Mouse (Mus musculus): ENCODE data around the gene Aff1. TPM values are rescaled to one million over a fixed set of nuclear protein-coding genes. Genes with fewer than 3 reads are reported as not detected.

The Aff1 gene
- polyA plus RNA-seq, 1 experiment from 2014 or later, result 6.8 TPM

DNA sequence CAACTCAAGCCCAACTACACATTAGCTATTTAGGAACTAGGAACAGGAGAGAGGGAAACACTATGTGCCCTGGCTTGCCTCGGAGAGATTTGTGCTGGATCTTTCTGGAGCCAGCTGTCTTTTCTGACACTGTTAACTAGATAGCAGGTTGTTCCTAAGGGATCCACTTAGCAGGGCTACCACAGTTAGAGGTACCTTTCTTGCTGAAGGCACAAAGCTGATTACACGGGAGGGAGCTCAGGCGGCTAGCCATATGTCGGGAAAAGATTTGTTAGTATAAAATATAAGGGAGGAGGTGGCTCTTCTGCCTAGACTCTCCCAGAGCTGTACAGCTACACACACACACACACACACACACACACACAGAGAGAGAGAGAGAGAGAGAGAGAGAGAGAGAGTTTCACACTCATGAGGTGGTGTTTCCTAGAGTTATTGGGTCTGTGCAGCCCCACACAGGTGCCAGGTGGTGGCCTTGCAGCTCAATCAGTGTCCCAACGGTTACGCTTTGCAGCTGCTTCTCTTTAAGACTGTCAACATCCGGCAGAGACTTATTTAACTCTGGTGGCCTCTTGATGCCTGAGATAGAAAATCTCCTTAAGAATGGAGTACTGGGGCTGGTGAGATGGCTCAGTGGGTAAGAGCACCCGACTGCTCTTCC is 34.2 kb downstream of the Aff1 start:
- no peaks in the 10 kb centered on the region for H3K4me1 ChIP-seq (replicated peaks; ENCODE audit: control insufficient read depth, insufficient read depth, low read length)
- H3K9me3 ChIP-seq (ENCODE audit: control insufficient read depth), result no peaks in the 10 kb centered on the region
- no peak overlapping the region for H3K9ac ChIP-seq (ENCODE audit: low read depth, low read length)
- no peak overlapping the region for H3K4me2 ChIP-seq (replicated peaks; ENCODE audit: low read depth)
- TF ChIP-seq CTCF (IDR thresholded peaks at IDR 0.05; ENCODE audit: low read depth), result no peak
- H3K27ac ChIP-seq (ENCODE audit: low read depth, low read length), result no peak overlapping the region
- no peak for ATAC-seq
- no peak overlapping the region for H3K4me3 ChIP-seq (ENCODE audit: low read depth, low read length)
- no peaks in the 10 kb centered on the region for H3K27me3 ChIP-seq (replicated peaks; ENCODE audit: control insufficient read depth, insufficient read depth, low read length)
- no peaks in the 10 kb centered on the region for H3K36me3 ChIP-seq (ENCODE audit: control insufficient read depth, insufficient read depth)
- 48% methylated on average over 8 of the region's 8 CpGs for WGBS

DNA sequence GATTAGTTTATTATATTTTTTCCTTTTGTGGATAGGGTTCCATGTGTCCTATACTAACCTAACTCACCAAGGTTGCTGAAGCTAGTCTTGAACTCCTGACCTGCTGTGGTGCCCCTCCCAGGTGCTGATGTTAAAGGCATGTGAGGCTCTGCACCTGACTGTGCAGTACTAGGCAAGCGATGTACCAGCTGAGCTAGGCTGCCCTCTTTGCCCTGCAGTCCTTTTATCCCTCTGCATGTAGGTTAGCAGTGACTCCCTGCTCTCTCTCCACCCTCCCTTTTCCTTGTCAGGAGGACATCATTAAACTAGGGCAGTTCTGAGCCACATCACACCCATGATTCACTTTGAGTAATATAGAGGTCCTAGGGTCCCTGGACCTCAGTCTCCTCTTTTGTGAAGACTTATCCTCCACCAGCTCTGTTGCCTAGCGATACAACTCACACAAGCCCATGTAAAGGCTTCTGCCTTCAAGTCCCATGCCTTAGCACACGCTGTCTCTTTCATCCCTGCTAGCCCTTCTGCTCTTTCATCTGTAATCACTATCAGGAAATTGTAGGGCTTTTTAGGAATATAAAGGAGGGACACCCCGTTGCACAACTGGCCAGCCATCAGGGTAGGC is 35.7 kb downstream of the Aff1 start:
- H3K4me3 ChIP-seq (ENCODE audit: low read depth, low read length), result no peak overlapping the region
- WGBS, result 85% methylated on average over 4 of the region's 4 CpGs
- H3K4me1 ChIP-seq (replicated peaks; ENCODE audit: control insufficient read depth, insufficient read depth, low read length), result no peaks in the 10 kb centered on the region

DNA sequence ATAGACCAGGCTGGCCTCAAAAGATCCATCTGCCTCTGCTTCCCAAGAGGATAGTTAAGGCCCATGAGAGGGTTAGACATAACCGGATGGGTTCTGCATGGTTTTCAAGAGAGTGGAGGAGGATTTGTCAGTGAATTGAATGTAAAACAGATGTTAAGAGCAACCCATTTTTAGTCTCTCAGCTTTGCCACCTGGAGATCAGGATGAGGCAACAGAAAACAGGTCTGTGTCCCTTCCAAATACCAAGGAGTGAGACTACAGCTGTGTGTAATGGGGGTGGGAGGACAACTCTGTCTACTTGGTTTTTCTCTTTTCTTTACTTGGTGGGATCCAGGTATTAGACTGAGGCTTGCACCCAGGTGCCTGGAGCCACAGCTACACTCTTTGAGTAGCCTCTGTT is 37.1 kb downstream of the Aff1 start:
- TF ChIP-seq CTCF (IDR thresholded peaks at IDR 0.05; ENCODE audit: low read depth), result no peak

More for the DNA sequence above, 35.7 kb downstream of the Aff1 start:
- no peaks in the 10 kb centered on the region for H3K27me3 ChIP-seq (replicated peaks; ENCODE audit: control insufficient read depth, insufficient read depth, low read length)
- no peak overlapping the region for H3K27ac ChIP-seq (ENCODE audit: low read depth, low read length)
- TF ChIP-seq CTCF (IDR thresholded peaks at IDR 0.05; ENCODE audit: low read depth), result no peak
- ATAC-seq, result no peak
- H3K36me3 ChIP-seq (ENCODE audit: control insufficient read depth, insufficient read depth), result no peaks in the 10 kb centered on the region
- no peaks in the 10 kb centered on the region for H3K9me3 ChIP-seq (ENCODE audit: control insufficient read depth)
- no peak overlapping the region for H3K9ac ChIP-seq (ENCODE audit: low read depth, low read length)
- no peak overlapping the region for H3K4me2 ChIP-seq (replicated peaks; ENCODE audit: low read depth)

DNA sequence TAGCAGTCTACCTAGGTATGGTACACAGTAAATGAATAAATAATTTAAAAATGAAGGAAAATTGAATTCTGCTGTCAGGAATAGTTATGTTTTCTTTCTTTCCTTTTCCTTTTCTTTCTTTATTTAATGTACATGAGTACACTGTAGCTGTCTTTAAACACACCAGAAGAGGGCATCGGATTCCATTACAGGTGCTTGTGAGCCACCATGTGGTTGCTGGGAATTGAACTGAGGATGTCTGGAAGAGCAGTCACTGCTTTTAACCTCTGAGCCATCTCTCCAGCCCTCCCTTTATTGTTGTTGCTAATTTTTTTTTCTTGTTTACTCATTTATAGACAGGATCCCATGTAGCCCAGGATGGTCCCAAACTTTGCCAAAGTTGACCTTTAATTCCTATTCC is 38.0 kb downstream of the Aff1 start:
- Histone ChIP-seq H3K9me3 (ENCODE audit: control insufficient read depth) (no peaks in the 10 kb centered on the region), H3K9ac (ENCODE audit: low read depth, low read length) (no peak overlapping the region), H3K27me3 (replicated peaks; ENCODE audit: control insufficient read depth, insufficient read depth, low read length) (no peaks in the 10 kb centered on the region), H3K4me2 (replicated peaks; ENCODE audit: low read depth) (no peak overlapping the region), H3K4me3 (ENCODE audit: low read depth, low read length) (no peak overlapping the region), H3K36me3 (ENCODE audit: control insufficient read depth, insufficient read depth) (no peaks in the 10 kb centered on the region), H3K27ac (ENCODE audit: low read depth, low read length) (no peak overlapping the region), H3K4me1 (replicated peaks; ENCODE audit: control insufficient read depth, insufficient read depth, low read length) (no peaks in the 10 kb centered on the region)
- 0 out of 2 replicates have a peak, but pooled peaks have one; percentile 20 for TF ChIP-seq CTCF (IDR thresholded peaks at IDR 0.05; ENCODE audit: low read depth)
- no peak for ATAC-seq
- WGBS, result 90% methylated on average over 1 of the region's 1 CpGs

More for the DNA sequence above, 37.1 kb downstream of the Aff1 start:
- H3K36me3 ChIP-seq (ENCODE audit: control insufficient read depth, insufficient read depth), result no peaks in the 10 kb centered on the region
- H3K4me2 ChIP-seq (replicated peaks; ENCODE audit: low read depth), result no peak overlapping the region
- H3K4me3 ChIP-seq (ENCODE audit: low read depth, low read length), result no peak overlapping the region
- H3K9ac ChIP-seq (ENCODE audit: low read depth, low read length), result no peak overlapping the region
- no peak overlapping the region for H3K27ac ChIP-seq (ENCODE audit: low read depth, low read length)
- H3K9me3 ChIP-seq (ENCODE audit: control insufficient read depth), result no peaks in the 10 kb centered on the region
- H3K27me3 ChIP-seq (replicated peaks; ENCODE audit: control insufficient read depth, insufficient read depth, low read length), result no peaks in the 10 kb centered on the region
- 79% methylated on average over 1 of the region's 1 CpGs for WGBS
- no peaks in the 10 kb centered on the region for H3K4me1 ChIP-seq (replicated peaks; ENCODE audit: control insufficient read depth, insufficient read depth, low read length)
- ATAC-seq, result no peak

DNA sequence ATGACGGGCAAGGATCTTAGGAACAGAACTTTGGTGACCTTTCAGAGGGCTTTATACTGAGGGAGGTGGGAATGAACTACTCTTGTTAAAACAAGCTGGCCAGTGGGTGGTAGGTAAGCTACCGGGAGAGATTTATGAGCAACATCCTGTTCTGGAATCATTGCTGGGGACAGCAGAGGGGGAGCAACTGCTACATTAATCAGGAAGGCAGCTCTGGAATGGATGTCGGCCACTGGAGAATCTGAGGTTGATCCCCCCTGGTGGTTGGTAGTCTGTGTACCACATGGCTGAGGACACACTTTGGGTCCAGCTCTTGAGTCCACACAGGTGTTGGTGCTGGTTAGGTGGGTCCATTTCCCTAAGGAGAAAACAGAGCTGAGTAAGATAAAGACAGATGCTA is 38.6 kb downstream of the Aff1 start:
- no peaks in the 10 kb centered on the region for H3K9me3 ChIP-seq (ENCODE audit: control insufficient read depth)
- 49% methylated on average over 3 of the region's 3 CpGs for WGBS
- no peaks in the 10 kb centered on the region for H3K27me3 ChIP-seq (replicated peaks; ENCODE audit: control insufficient read depth, insufficient read depth, low read length)
- no peak overlapping the region for H3K4me3 ChIP-seq (ENCODE audit: low read depth, low read length)
- no peak for ATAC-seq
- no peaks in the 10 kb centered on the region for H3K36me3 ChIP-seq (ENCODE audit: control insufficient read depth, insufficient read depth)
- H3K4me1 ChIP-seq (replicated peaks; ENCODE audit: control insufficient read depth, insufficient read depth, low read length), result no peaks in the 10 kb centered on the region
- H3K9ac ChIP-seq (ENCODE audit: low read depth, low read length), result no peak overlapping the region
- H3K4me2 ChIP-seq (replicated peaks; ENCODE audit: low read depth), result no peak overlapping the region
- no peak overlapping the region for H3K27ac ChIP-seq (ENCODE audit: low read depth, low read length)
- no peak for TF ChIP-seq CTCF (IDR thresholded peaks at IDR 0.05; ENCODE audit: low read depth)

DNA sequence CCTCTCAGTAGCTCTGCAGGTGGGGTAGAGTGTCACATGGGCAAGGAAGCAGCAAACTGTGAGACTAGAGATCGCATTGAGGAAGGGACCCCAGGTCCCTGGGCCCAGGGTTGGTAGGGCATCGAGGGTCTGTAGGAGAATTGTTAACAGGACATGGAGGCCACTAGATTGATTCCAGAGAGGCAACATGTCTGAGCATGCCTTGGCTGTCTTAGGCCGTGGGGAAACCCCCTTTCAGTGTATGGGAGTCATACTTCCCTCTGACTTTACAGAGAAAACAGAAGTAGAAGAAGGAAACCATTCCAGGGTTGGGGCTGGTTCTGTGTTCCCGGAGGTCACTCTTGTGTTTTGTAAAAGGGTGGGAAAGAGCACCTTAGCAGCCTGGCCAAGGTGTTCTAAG is 40.4 kb downstream of the Aff1 start:
- Histone ChIP-seq H3K4me1 (replicated peaks; ENCODE audit: control insufficient read depth, insufficient read depth, low read length) (0 out of 2 replicates have a peak, but pooled peaks cover 3% of the 10 kb centered on the region), H3K4me3 (ENCODE audit: low read depth, low read length) (no peak overlapping the region), H3K27me3 (replicated peaks; ENCODE audit: control insufficient read depth, insufficient read depth, low read length) (no peaks in the 10 kb centered on the region), H3K36me3 (ENCODE audit: control insufficient read depth, insufficient read depth) (no peaks in the 10 kb centered on the region), H3K9me3 (ENCODE audit: control insufficient read depth) (no peaks in the 10 kb centered on the region), H3K27ac (ENCODE audit: low read depth, low read length) (no peak overlapping the region), H3K4me2 (replicated peaks; ENCODE audit: low read depth) (no peak overlapping the region), H3K9ac (ENCODE audit: low read depth, low read length) (no peak overlapping the region)
- no peak for TF ChIP-seq CTCF (IDR thresholded peaks at IDR 0.05; ENCODE audit: low read depth)
- 89% methylated on average over 4 of the region's 4 CpGs for WGBS
- no peak for ATAC-seq

All from intestine, postnatal 0 days (tissue).